Mouse (Mus musculus) adrenal gland (tissue): Measurements from ENCODE around the gene Ccin.

ENCODE experiments used
- intact Hi-C: fragments of 180-260 bp; cut with DNase I; formaldehyde crosslinking; loops from one replicate; pipeline ENCODE4 v1.15.1; 2025

Gene Ccin

DNA sequence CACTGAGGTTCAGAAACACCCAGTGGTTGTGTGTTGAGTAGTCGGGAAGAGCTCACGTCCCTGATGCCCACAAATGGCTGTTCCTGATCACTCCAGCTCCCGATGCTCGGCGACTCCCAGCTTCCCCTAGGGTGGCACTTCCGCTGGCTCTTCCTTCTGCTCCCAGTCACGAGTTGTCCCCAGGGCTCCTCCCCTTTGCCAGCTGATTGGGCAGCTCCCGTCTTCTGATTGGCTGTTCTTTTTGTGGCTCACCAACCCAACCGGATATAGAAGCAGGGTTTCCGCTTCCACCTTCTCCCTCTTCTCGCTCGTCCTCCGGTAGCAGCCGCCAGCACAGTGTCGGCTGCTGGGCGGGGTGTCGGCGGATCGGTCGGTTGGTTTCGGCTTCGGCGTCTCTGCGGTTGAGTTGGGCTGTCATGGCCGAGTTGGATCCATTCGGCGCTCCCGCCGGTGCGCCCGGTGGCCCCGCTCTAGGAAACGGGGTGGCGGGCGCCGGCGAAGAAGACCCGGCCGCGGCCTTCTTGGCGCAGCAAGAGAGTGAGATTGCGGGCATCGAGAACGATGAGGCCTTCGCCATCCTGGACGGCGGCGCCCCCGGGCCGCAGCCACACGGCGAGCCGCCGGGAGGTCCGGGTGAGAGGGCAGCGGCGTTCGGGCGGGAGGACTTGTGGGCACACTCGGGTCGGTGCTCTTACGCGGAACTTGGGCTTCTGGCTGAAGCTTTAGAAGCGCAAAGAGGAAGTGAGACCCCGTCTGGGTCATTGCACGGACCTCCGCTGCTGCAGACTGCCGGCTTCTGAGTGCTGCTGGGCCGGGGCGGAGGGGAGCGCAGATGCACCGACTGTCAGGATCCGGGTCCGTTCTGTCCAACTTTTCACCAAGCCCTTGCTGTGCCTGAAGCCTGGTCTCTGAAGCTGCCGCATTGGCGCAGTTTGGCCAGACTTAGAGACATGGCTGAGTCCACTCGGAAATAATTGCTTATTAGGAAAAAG is 29.4 kb downstream of the Ccin start:
- intact Hi-C loops, result no loop called here

DNA sequence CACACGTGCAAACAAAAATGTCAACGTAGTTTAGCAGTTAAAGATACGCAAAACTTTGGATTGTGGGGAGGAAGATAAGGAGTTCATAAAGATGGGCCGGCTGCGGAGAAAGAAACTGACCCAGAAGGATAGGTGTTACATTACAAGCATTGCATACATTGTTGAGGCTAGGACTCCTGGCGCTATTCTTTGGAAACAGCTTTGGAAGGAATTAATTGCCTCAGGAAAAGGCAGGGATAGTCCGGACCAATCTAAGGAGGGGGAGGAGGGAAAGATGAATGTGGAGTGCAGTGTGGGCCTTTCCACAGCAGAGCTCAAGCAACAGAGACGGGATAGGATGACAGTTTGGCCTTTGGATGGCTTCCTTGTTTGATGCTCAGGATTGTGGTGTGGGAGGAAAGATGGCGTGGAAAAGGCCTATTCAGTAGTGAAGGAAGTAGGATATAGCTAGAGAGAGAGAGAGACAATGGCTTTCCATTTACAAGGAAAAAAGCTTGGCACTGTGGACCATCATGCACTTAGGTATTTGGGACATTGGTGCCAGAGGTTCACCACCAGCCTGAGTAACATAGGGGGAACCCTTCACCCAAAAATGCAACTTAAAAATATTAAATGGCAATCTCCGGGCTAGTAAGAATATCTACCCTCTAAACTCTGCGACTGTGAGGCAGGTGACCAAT is 30.2 kb downstream of the Ccin start:
- intact Hi-C loops, result no loop called here

DNA sequence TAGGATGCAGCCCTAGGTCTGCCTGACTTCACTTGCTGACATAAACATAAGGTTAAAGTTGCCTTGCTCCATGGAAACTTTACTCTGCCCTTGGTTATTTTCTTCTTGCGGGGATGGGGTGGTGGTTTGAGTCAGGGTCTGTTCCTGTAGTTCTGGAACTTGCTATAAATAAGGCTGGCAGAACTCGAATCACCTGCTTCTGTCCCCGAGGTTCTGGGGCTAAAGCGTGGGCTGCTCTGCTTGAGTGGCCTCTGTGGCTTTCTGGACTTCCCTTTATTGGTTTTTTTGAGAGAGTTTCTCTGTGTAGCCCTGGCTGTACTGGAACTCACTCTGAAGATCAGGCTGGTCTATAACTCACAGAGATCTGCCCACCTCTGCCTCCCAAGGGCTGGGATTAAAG is 32.8 kb downstream of the Ccin start:
- intact Hi-C loops, result no loop called here

DNA sequence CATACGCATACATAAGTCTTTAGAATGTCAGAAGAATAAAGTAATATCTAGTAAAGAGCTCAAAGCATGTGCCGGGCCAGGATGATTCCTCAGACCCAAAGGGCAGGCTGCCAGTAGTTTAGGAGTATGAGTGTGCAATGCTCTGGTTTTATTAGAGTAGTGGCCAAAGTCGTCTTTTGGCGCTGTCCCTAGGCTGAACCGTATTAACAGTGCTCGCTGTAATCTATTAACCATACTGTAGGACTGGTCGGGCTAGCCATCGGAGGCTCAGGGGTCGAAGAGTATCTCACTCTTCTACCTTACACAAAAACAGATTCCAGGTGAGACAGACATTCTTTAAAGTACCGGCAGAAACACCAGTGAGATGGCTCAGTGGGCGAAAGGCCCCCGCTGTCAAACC is 33.5 kb downstream of the Ccin start:
- intact Hi-C loops, result no loop called here

DNA sequence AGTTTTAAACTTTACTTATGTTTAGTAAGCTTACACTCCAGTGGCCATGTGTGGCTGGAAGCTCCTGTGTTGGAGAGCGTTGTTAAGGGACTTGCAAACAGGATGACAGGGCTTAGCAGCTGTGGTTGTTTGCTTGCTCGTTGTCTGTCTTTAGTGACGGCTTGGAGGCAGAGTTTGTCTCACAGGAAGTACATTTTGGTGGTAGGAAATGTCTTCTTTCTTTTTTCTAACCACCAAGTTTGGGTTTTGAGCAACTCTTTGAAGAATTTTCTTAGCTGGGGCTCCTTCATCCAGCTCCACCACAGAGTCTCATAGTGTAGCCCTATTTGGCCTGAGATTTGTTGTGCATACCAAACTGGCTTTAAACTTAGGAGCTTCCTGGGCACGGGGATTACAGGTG is 39.0 kb downstream of the Ccin start:
- intact Hi-C loops, result no loop called here

DNA sequence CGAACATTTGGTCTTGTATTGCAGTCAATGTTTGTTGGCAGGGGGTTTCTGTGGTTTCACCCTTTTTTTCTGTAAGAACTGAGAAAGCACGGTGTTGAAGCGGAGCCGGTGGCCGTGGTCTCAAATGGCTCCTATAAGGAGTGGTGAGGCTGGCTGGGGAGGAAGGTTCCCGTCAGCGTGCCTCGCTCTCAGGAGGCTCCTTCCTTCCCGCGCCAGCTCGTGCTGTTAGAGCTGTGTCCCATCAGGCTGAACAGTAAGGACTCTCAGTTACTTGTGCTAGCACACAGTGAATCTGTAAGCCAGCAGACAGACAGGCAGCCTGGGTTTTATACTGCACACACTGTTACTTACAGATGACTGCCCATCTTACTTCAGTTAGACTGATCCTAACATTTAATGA is 39.5 kb downstream of the Ccin start:
- intact Hi-C loops, result no loop called here

DNA sequence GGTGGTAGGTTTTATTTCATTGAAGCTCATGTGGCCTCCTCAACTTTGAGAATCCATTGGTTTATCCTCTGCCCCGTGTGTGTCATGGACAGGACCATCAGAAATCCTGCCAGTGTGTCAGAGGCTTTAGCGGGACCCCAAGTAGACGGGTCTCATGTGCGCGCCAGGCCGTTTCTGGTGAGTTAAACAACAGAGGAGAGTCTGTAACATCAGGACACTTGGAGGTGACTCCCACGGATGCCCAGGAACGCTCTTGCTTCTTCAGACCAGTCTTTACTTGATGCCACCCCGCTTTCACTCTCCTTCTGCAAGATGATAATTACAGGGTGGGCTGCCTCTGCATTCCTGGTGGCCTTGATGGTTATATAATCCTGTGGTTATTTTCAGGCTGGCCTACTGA is 40.4 kb downstream of the Ccin start:
- intact Hi-C loops, result no loop called here

DNA sequence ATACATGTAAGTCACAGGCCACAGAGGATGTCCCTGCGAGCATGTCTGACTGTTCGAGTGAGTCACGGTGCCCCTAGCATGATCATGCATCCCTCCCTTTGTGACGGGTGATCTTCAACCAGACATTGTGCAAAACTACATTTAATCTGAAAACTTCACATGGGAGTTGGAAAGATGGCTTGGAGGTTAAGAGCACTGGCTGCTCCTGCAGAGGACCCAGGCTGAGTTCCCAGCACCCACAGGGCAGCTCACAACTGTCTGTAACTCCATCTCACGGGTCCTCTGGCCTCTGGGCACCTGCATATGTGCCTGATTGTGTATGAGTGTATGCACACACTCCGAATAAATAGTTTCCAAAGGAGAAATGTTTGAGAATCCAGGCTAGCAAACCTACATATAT is 41.0 kb downstream of the Ccin start:
- intact Hi-C loops, result no loop called here

DNA sequence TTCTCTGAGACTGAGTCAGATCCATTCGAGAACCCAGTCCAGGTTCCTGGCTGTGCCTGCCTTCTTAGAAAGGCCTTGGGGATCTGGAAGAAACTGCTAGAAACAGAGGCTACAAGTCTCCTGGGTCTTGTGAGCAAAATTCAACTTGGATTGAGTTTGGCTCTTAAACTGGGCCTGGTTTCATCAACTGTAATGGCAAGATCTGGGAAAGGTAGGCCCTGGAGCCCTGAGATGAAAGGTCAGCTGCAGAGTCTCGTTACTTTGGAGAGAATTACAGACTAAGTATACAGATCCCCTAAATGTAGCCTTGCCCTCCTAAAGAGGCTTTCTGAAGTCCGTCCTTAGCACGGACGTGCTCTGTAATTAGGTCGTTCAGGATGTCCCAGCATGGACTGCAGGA is 42.3 kb downstream of the Ccin start:
- intact Hi-C loops, result no loop called here

DNA sequence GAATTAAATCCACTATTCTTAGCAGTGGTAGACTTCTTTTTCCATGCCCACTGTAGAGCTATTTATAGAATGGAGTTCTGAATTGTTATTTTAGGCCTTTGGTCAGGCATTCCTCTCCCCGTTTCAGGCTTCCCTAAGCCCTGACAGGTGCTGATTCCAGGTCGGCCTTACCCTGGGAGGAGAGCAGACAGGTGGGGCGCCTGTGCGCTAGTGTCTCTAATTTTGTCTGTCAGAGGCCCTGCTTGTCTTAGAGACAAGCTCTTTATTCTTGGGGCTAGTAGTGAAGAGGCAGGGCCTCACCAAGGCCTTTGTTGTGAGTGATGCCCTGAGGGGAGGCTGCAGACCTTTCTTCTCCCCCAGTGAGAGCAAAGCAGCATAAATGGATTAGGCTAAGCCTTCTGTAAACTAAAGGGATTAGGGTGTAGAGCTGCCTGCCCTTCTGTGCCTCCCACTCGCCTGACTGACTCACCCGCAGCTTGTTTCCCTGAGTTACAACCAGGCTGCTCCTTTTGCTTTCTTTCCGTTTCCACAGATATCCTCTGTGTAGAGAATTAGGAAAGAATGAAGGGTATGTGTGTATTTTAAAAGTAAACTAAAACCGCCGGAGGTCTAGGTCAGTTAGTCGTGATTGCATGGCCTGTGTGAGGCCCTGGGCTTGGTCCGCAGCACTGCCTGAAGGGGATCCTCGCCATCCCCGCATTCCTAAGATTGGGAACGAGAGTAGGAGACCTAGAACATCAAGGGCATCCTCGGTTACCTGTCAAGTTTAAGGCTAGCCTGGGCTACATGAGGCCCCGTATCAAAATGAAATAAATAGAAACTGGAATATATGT is 45.2 kb downstream of the Ccin start:
- intact Hi-C loops, result no loop called here

DNA sequence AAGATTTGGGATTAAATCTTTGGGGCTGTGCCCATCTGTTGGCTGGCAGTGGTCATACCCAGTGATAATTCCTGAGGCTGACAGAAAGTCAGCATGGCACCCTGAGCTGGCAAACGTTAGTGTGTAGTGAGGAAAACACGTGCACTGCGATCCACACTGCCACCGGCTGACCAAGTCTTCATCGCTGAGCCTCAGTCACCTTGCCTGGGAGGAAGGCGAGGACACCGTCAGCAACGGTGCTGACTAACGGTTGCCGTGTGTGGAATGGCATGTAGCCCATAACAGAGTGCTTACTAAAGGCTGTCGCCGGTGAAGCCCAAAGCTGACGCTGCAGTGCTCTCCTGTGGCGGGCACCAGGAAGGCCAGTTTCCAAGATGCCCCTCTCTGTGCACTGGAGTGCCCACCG is 46.4 kb downstream of the Ccin start:
- intact Hi-C loops, result no loop called here

DNA sequence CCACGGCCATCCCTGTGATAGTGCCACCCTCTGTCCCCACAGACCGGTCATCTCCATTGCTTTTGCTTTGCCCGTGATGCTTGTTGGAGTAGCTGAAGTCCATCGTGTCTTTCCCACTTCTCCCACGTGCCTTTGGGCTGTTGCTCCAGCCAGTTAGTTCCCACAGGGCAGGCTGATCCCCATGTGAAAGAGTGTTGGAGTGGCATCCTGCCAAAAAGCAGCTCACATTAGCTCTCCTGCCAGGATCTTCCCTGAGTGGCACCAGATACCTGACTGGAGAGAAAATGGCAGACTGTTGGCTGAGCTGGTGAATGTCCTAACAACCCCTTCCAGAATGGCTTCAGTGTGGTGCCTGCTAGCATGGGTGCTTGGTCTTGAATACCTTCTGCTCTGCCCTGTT is 48.2 kb downstream of the Ccin start:
- intact Hi-C loops, result no loop called here
